Mouse (Mus musculus): ENCODE data around the gene Slc40a1. TPM values are rescaled to one million over a fixed set of nuclear protein-coding genes. Genes with fewer than 3 reads are reported as not detected.

The Slc40a1 gene
- total and polyA plus RNA-seq, 3 experiments: not detected

- Histone ChIP-seq H3K36me3 (replicated peaks in 1 of 2; ENCODE audit: control insufficient read depth in 1 of 2, insufficient read depth in 1 of 2, low read length in 1 of 2) (no peaks in the 10 kb centered on the region), H3K27ac (ENCODE audit: insufficient read depth, low read depth) (no peak overlapping the region), H3K79me2 (replicated peaks; ENCODE audit: control insufficient read depth, extremely low read depth, insufficient read depth, poor library complexity, severe bottlenecking) (no peaks in the 10 kb centered on the region), H3K9me3 (replicated peaks; ENCODE audit: low read length) (peaks cover 2% of the 10 kb centered on the region), H3K4me1 (ENCODE audit: control insufficient read depth in 1 of 2, insufficient read depth in 2 of 2) (peaks cover 0 to 39% of the 10 kb centered on the region in 2 experiments; a peak in 2 of 4 replicates), H3K4me2 (ENCODE audit: insufficient read depth, low read depth, poor library complexity, severe bottlenecking) (no peak overlapping the region), H3K27me3 (replicated peaks) (no peaks in the 10 kb centered on the region), H3K9ac (ENCODE audit: insufficient read depth, low read depth) (no peak overlapping the region), H3K4me3 (replicated peaks in 1 of 3; ENCODE audit: low read depth in 2 of 3, low read length in 2 of 3, poor library complexity in 1 of 3) (no peak overlapping the region)
- in situ Hi-C loops (cut with MboI; ENCODE audit: low pct_ligation_motif_present, low pct_unique_long_range_greater_than_20kb, low sequenced_read_pairs): no loop called here
- dilution Hi-C loops (cut with MboI; ENCODE audit: extremely low pct_ligation_motif_present, extremely low pct_unique_long_range_greater_than_20kb, low sequenced_read_pairs): no loop called here
- no peak for TF ChIP-seq POLR2AphosphoS2 (IDR thresholded peaks at IDR 0.05; ENCODE audit: low read depth, low read length)
- no peak for TF ChIP-seq CTCF (conservative IDR thresholded peaks at IDR 0.05 in 1 of 2, IDR thresholded peaks at IDR 0.05 in 1 of 2; ENCODE audit: low read depth in 2 of 2, low read length in 2 of 2)
- no peak for TF ChIP-seq MYC (IDR thresholded peaks at IDR 0.05; ENCODE audit: low read depth, low read length)
- no peak for TF ChIP-seq KAT2A (IDR thresholded peaks at IDR 0.05; ENCODE audit: insufficient replicate concordance, low read length)
- no peak for TF ChIP-seq CHD1 (IDR thresholded peaks at IDR 0.05; ENCODE audit: low read depth, low read length)
- no peak for TF ChIP-seq UBTF (IDR thresholded peaks at IDR 0.05; ENCODE audit: low read depth, low read length)
- no peak for TF ChIP-seq RCOR1 (conservative IDR thresholded peaks at IDR 0.05; ENCODE audit: low read depth, low read length)
- no peak for TF ChIP-seq TBP (conservative IDR thresholded peaks at IDR 0.05; ENCODE audit: low read depth, low read length)
- TF ChIP-seq MAZ (IDR thresholded peaks at IDR 0.05; ENCODE audit: low read depth, low read length): no peak
- no peak for TF ChIP-seq NRF1 (IDR thresholded peaks at IDR 0.05; ENCODE audit: low read depth, low read length)
- TF ChIP-seq ELF1 (IDR thresholded peaks at IDR 0.05; ENCODE audit: low read depth, low read length): no peak
- TF ChIP-seq ETS1 (conservative IDR thresholded peaks at IDR 0.05; ENCODE audit: low read depth, low read length): no peak
- no peak for TF ChIP-seq SMC3 (IDR thresholded peaks at IDR 0.05; ENCODE audit: low read depth, low read length)
- TF ChIP-seq JUND (conservative IDR thresholded peaks at IDR 0.05; ENCODE audit: low read depth, low read length): no peak
- no peak for TF ChIP-seq USF2 (conservative IDR thresholded peaks at IDR 0.05; ENCODE audit: low read depth, low read length)
- DNase-seq (ENCODE audit: extremely low read depth): no peak
Observed at GRCm38 (mm10) chr1:45865727-45866126, 60.6 kb downstream of the Slc40a1 start.

GRCm38 (mm10) chr1:45865316-45865715 is 61.0 kb downstream of the Slc40a1 start:
- H3K36me3 ChIP-seq (replicated peaks in 1 of 2; ENCODE audit: control insufficient read depth in 1 of 2, insufficient read depth in 1 of 2, low read length in 1 of 2): no peaks in the 10 kb centered on the region
- H3K27me3 ChIP-seq (replicated peaks): no peaks in the 10 kb centered on the region
- dilution Hi-C loops (cut with MboI; ENCODE audit: extremely low pct_ligation_motif_present, extremely low pct_unique_long_range_greater_than_20kb, low sequenced_read_pairs) (no loop called here), in situ Hi-C loops (cut with MboI; ENCODE audit: low pct_ligation_motif_present, low pct_unique_long_range_greater_than_20kb, low sequenced_read_pairs) (no loop called here)
- H3K27ac ChIP-seq (ENCODE audit: insufficient read depth, low read depth): no peak overlapping the region
- H3K4me1 ChIP-seq (ENCODE audit: control insufficient read depth in 1 of 2, insufficient read depth in 2 of 2): peaks cover 0 to 43% of the 10 kb centered on the region in 2 experiments; a peak in 2 of 4 replicates
- DNase-seq (ENCODE audit: extremely low read depth): no peak
- no peak overlapping the region for H3K4me2 ChIP-seq (ENCODE audit: insufficient read depth, low read depth, poor library complexity, severe bottlenecking)
- no peak overlapping the region for H3K4me3 ChIP-seq (replicated peaks in 1 of 3; ENCODE audit: low read depth in 2 of 3, low read length in 2 of 3, poor library complexity in 1 of 3)
- TF ChIP-seq USF2 (conservative IDR thresholded peaks at IDR 0.05; ENCODE audit: low read depth, low read length) (no peak), POLR2AphosphoS2 (IDR thresholded peaks at IDR 0.05; ENCODE audit: low read depth, low read length) (no peak), TBP (conservative IDR thresholded peaks at IDR 0.05; ENCODE audit: low read depth, low read length) (no peak), ZKSCAN1 (IDR thresholded peaks at IDR 0.05; ENCODE audit: borderline replicate concordance, low read depth, low read length) (no peak), POLR2A (IDR thresholded peaks at IDR 0.05; ENCODE audit: low read depth, low read length) (no peak), CHD1 (IDR thresholded peaks at IDR 0.05; ENCODE audit: low read depth, low read length) (no peak), MYC (IDR thresholded peaks at IDR 0.05; ENCODE audit: low read depth, low read length) (no peak), E2F4 (IDR thresholded peaks at IDR 0.05; ENCODE audit: insufficient replicate concordance, low read depth, low read length) (no peak), ZMIZ1 (IDR thresholded peaks at IDR 0.05; ENCODE audit: low read depth, low read length) (no peak), HCFC1 (IDR thresholded peaks at IDR 0.05; ENCODE audit: low read depth, low read length) (no peak), EP300 (IDR thresholded peaks at IDR 0.05; ENCODE audit: low read length) (no peak), MAZ (IDR thresholded peaks at IDR 0.05; ENCODE audit: low read depth, low read length) (no peak), KAT2A (IDR thresholded peaks at IDR 0.05; ENCODE audit: insufficient replicate concordance, low read length) (no peak), BHLHE40 (IDR thresholded peaks at IDR 0.05; ENCODE audit: low read depth, low read length) (no peak)
- H3K9ac ChIP-seq (ENCODE audit: insufficient read depth, low read depth): no peak overlapping the region
- H3K9me3 ChIP-seq (replicated peaks; ENCODE audit: low read length): peaks cover 2% of the 10 kb centered on the region
- no peaks in the 10 kb centered on the region for H3K79me2 ChIP-seq (replicated peaks; ENCODE audit: control insufficient read depth, extremely low read depth, insufficient read depth, poor library complexity, severe bottlenecking)

Data from CH12.LX (cell line).